Mouse (Mus musculus): Measurements from ENCODE around the gene a. TPM values are rescaled to one million over a fixed set of nuclear protein-coding genes. Genes with fewer than 3 reads are reported as not detected.
A peak's percentile ranks its signal among the peaks of the same experiment; 100 is the strongest.

The a gene
- polyA plus RNA-seq, 1 experiment: 1.4 TPM

DNA sequence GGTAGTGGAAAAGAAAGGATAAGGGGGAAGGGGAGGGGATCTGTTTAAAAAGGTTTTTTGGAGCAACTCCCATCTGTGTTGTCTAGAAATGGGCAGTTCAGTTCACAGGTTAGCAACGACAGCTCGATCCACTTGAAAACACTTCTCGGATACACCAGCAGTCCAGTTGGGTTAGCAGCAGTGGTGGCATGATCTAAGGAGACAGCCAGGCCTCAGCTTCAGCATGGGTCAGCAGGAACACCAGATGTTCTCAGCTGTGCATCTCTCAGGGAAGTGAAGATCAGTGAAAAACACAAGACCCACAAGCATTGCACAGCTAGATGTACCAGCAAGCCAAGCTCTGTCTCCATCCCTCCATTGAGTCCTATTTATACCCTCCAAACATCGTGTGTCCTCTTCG is 295.1 kb downstream of the a start:
- Histone ChIP-seq H3K36me3 (ENCODE audit: control insufficient read depth, insufficient read depth, low read length) (no peaks in the 10 kb centered on the region), H3K27ac (ENCODE audit: control insufficient read depth, insufficient read depth, low read depth, low read length) (no peak overlapping the region), H3K27me3 (ENCODE audit: control insufficient read depth, insufficient read depth, low read length) (no peaks in the 10 kb centered on the region), H3K4me1 (ENCODE audit: control insufficient read depth, insufficient read depth, low read length) (peaks cover 3% of the 10 kb centered on the region), H3K4me3 (ENCODE audit: control insufficient read depth, low read depth, low read length) (no peak overlapping the region)
- no peak for TF ChIP-seq POLR2A (IDR thresholded peaks at IDR 0.05; ENCODE audit: control insufficient read depth, low read depth, low read length)
- no peak for TF ChIP-seq CTCF (IDR thresholded peaks at IDR 0.05; ENCODE audit: control insufficient read depth, insufficient read depth, insufficient replicate concordance, low read depth, low read length)

DNA sequence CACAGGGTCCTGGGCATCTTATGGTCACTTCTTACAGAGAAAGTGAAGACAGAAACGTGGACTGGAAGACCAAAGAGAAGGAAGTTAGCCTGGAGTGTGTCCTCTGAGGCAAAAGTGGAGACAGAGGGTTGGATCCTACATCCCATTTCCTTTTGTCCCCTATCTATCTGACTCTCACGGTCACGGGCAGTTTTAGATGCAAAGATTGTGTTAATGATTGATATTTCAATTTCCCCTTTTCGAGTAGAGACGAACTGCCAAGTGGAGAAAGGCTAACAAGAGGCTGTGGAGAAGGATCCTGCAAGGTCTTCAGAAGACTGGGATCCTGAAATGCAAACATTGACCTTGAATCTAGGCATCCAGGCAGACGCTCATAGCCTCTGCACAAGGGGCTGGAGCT is 297.1 kb downstream of the a start:
- Histone ChIP-seq H3K36me3 (ENCODE audit: control insufficient read depth, insufficient read depth, low read length) (no peaks in the 10 kb centered on the region), H3K4me1 (ENCODE audit: control insufficient read depth, insufficient read depth, low read length) (peaks cover 3% of the 10 kb centered on the region), H3K4me3 (ENCODE audit: control insufficient read depth, low read depth, low read length) (no peak overlapping the region), H3K27me3 (ENCODE audit: control insufficient read depth, insufficient read depth, low read length) (no peaks in the 10 kb centered on the region), H3K27ac (ENCODE audit: control insufficient read depth, insufficient read depth, low read depth, low read length) (no peak overlapping the region)
- TF ChIP-seq CTCF (IDR thresholded peaks at IDR 0.05; ENCODE audit: control insufficient read depth, insufficient read depth, insufficient replicate concordance, low read depth, low read length): no peak
- TF ChIP-seq POLR2A (IDR thresholded peaks at IDR 0.05; ENCODE audit: control insufficient read depth, low read depth, low read length): no peak

DNA sequence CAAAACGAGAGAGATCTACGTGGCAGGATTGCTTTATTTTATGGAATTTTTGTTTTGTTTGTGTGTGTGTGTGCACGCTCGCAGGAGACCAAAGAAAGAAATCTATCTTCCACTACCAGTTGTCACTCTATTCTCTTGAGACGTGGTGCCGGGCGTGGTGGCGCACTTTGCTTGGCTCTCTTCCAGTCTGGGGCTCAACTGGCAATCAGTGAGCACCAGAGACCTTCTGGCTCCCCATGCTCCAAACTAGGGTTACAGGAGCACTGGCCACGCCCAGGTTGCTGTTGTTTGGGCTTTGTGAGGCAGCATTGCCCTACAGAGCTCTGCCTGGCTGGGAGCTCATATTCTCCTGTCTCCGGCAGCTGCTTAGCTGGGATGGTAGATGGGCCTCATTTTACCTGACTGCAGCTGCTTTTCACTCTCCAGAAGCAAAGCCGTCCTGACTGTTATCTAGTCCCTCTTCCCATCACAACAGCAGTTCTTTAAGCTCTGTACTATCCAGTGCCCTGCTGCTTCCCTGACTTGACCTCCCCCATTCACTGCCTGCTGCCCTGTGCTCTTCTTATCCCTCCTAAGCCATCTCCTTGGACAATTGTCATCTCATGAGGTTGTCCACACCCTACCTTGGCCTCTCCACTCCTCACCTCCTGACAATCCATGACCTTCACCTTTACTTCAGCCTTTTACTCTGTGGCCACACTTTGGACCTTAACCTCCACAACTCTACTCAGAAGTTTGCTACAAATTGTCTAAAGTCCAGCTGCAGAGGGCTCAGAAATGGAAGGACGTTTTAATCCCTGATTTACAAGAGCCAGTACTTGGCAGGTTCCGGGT is 299.9 kb downstream of the a start:
- no peak for TF ChIP-seq CTCF (IDR thresholded peaks at IDR 0.05; ENCODE audit: control insufficient read depth, insufficient read depth, insufficient replicate concordance, low read depth, low read length)
- TF ChIP-seq POLR2A (IDR thresholded peaks at IDR 0.05; ENCODE audit: control insufficient read depth, low read depth, low read length): no peak
- no peak overlapping the region for H3K4me3 ChIP-seq (ENCODE audit: control insufficient read depth, low read depth, low read length)
- peak overlapping the region; percentile 5; the same call in 1 of the 2 replicates for H3K27ac ChIP-seq (ENCODE audit: control insufficient read depth, insufficient read depth, low read depth, low read length)
- peaks cover 3% of the 10 kb centered on the region for H3K4me1 ChIP-seq (ENCODE audit: control insufficient read depth, insufficient read depth, low read length)
- H3K27me3 ChIP-seq (ENCODE audit: control insufficient read depth, insufficient read depth, low read length): no peaks in the 10 kb centered on the region
- H3K36me3 ChIP-seq (ENCODE audit: control insufficient read depth, insufficient read depth, low read length): no peaks in the 10 kb centered on the region

DNA sequence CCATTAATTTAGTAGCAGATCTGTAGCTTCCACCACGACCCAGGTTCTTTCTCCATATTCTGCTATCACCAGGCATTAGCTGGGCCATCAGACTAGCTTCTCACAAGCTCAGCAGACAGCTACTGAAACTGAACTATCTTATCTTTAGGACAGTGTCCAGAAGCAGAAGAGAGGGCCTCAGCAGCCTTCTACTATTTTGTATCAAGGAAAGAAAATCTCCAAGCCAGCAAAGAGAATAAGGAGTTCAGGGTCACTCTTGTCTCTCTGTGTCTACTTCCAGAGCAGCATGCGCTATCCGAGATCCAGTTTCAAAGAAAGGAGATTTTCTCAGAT is 300.5 kb downstream of the a start:
- H3K27ac ChIP-seq (ENCODE audit: control insufficient read depth, insufficient read depth, low read depth, low read length): no peak overlapping the region; the same call in 1 of the 2 replicates
- H3K36me3 ChIP-seq (ENCODE audit: control insufficient read depth, insufficient read depth, low read length): no peaks in the 10 kb centered on the region
- TF ChIP-seq POLR2A (IDR thresholded peaks at IDR 0.05; ENCODE audit: control insufficient read depth, low read depth, low read length): no peak
- TF ChIP-seq CTCF (IDR thresholded peaks at IDR 0.05; ENCODE audit: control insufficient read depth, insufficient read depth, insufficient replicate concordance, low read depth, low read length): no peak
- H3K27me3 ChIP-seq (ENCODE audit: control insufficient read depth, insufficient read depth, low read length): no peaks in the 10 kb centered on the region
- no peak overlapping the region for H3K4me3 ChIP-seq (ENCODE audit: control insufficient read depth, low read depth, low read length)
- peaks cover 3% of the 10 kb centered on the region for H3K4me1 ChIP-seq (ENCODE audit: control insufficient read depth, insufficient read depth, low read length)

DNA sequence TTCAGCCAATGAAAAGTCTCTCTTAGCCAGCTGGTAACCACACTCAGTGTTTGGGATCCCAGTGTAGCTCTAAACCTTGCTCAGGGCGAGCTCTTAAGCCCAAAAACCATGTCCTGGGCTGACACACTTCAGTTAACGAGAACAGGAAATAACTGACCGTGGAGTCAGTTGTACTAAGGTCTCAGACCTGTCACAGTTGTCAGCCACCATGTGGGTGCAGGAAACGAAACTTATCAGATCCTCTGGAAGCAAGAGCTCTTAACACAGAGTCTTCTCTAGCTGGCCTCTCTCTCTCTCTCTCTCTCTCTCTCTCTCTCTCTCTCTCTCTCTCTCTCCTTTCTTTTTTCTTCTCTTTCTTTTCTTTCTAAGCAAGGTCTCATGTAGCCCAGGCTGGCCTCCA is 302.2 kb downstream of the a start:
- no peak overlapping the region for H3K4me3 ChIP-seq (ENCODE audit: control insufficient read depth, low read depth, low read length)
- H3K36me3 ChIP-seq (ENCODE audit: control insufficient read depth, insufficient read depth, low read length): no peaks in the 10 kb centered on the region
- TF ChIP-seq CTCF (IDR thresholded peaks at IDR 0.05; ENCODE audit: control insufficient read depth, insufficient read depth, insufficient replicate concordance, low read depth, low read length) (no peak), POLR2A (IDR thresholded peaks at IDR 0.05; ENCODE audit: control insufficient read depth, low read depth, low read length) (no peak)
- peaks cover 3% of the 10 kb centered on the region for H3K4me1 ChIP-seq (ENCODE audit: control insufficient read depth, insufficient read depth, low read length)
- no peaks in the 10 kb centered on the region for H3K27me3 ChIP-seq (ENCODE audit: control insufficient read depth, insufficient read depth, low read length)
- H3K27ac ChIP-seq (ENCODE audit: control insufficient read depth, insufficient read depth, low read depth, low read length): no peak overlapping the region

DNA sequence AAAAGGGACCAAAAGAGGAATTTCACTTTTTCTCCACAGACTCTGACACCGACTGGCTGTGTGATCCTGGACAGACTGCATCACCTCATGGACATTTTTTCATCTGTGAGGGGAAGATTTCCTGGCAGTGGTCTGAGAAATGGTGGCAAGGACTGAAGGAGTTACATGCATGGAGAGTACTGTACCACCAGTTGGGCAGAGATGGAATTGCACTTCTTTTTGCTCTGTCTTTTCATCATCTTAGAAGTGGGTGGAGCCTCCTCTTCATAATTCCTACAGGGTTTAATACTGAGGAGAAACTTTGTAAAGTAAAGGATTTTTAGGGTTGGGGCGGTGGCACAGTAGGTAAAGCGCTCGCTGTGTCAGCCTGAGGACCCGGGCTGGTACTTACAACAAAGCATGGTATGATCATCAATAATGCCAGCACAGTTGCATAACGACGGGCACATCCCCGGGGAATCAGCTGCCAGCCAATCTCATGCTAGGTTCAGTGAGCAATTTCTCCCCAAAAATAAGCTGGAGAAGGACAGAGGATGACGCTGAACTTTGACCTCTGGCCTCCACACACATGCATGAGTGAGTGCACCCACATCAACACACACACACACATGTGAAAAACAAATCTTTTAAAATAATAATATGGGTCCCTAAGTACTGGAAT is 307.6 kb downstream of the a start:
- Histone ChIP-seq H3K36me3 (ENCODE audit: control insufficient read depth, insufficient read depth, low read length) (no peaks in the 10 kb centered on the region), H3K4me1 (ENCODE audit: control insufficient read depth, insufficient read depth, low read length) (no peaks in the 10 kb centered on the region), H3K27me3 (ENCODE audit: control insufficient read depth, insufficient read depth, low read length) (no peaks in the 10 kb centered on the region), H3K4me3 (ENCODE audit: control insufficient read depth, low read depth, low read length) (no peak overlapping the region), H3K27ac (ENCODE audit: control insufficient read depth, insufficient read depth, low read depth, low read length) (no peak overlapping the region)
- no peak for TF ChIP-seq POLR2A (IDR thresholded peaks at IDR 0.05; ENCODE audit: control insufficient read depth, low read depth, low read length)
- no peak for TF ChIP-seq CTCF (IDR thresholded peaks at IDR 0.05; ENCODE audit: control insufficient read depth, insufficient read depth, insufficient replicate concordance, low read depth, low read length)

DNA sequence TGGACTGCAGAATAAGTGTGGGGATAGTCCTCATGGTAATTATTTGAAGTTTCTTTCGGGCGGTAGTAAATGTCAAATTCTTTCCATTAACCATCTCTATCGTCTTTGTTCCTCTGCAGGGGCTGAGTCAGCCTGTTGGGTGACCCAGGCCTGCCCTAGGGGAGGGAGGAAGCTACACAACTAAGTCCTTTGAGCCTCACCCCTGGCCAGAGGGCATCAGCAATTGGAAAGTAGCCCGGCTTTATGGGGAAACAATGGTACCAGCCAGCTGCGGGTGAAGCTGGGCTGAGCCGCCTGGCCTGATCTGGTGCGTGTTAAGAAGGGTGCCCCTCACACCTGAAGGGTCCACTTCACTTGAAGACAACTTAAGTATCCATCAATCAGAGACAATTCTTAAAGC is 308.2 kb downstream of the a start:
- Histone ChIP-seq H3K27ac (ENCODE audit: control insufficient read depth, insufficient read depth, low read depth, low read length) (no peak overlapping the region), H3K4me3 (ENCODE audit: control insufficient read depth, low read depth, low read length) (no peak overlapping the region), H3K36me3 (ENCODE audit: control insufficient read depth, insufficient read depth, low read length) (no peaks in the 10 kb centered on the region), H3K27me3 (ENCODE audit: control insufficient read depth, insufficient read depth, low read length) (no peaks in the 10 kb centered on the region), H3K4me1 (ENCODE audit: control insufficient read depth, insufficient read depth, low read length) (no peaks in the 10 kb centered on the region)
- TF ChIP-seq CTCF (IDR thresholded peaks at IDR 0.05; ENCODE audit: control insufficient read depth, insufficient read depth, insufficient replicate concordance, low read depth, low read length) (no peak), POLR2A (IDR thresholded peaks at IDR 0.05; ENCODE audit: control insufficient read depth, low read depth, low read length) (no peak)
